19 mouse cellular contexts compared by ENCODE assay signal in genomic region chrX:76790613-76791012, GRCm38 (mm10).
A peak's percentile ranks its signal among the peaks of the same experiment; 100 is the strongest.
DNase-seq lines count a peak whose midpoint lies in the region; ATAC-seq and TF ChIP-seq lines count a peak whose summit lies in the region.
"Had no signal": no experiment of that assay in that cellular context is flagged by ENCODE, and none has a peak within 500 bp of the region (broad histone marks: within the 10 kb centered on the region; RNA-seq: fewer than 3 reads in every experiment).

No protein-coding gene starts in this region.

- no peaks in the 10 kb centered on the region for H3K9me3 ChIP-seq in hindbrain, embryonic 16.5 days (ENCODE audit: control insufficient read depth, low read length)
- no peaks in the 10 kb centered on the region for H3K9me3 ChIP-seq in hindbrain, embryonic 13.5 days
- no peaks in the 10 kb centered on the region for H3K9me3 ChIP-seq in lung, postnatal 0 days (ENCODE audit: low read length)
- H3K9me3 ChIP-seq: embryonic facial prominence, embryonic 15.5 days; heart, embryonic 13.5 days; lung, embryonic 15.5 days had no signal

- no peak for TF ChIP-seq CTCF in lung, postnatal 0 days (IDR thresholded peaks at IDR 0.05)
- TF ChIP-seq CTCF in brain, embryonic 14.5 days (IDR thresholded peaks at IDR 0.05; ENCODE audit: borderline replicate concordance, extremely low read depth, insufficient read depth, insufficient read length), result no peak
- TF ChIP-seq CTCF in thymus, adult 2 months (IDR thresholded peaks at IDR 0.05; ENCODE audit: borderline replicate concordance, control insufficient read depth, extremely low read depth, insufficient read depth, low read length, poor library complexity), result no peak

- H3K27me3 ChIP-seq in hindbrain, embryonic 16.5 days (replicated peaks; ENCODE audit: control insufficient read depth, insufficient read depth, low read length), result no peaks in the 10 kb centered on the region
- H3K27me3 ChIP-seq in hindbrain, embryonic 13.5 days, result no peaks in the 10 kb centered on the region
- H3K27me3 ChIP-seq in lung, postnatal 0 days (replicated peaks; ENCODE audit: insufficient read depth, low read length), result no peaks in the 10 kb centered on the region
- H3K27me3 ChIP-seq in thymus, adult 2 months (ENCODE audit: control insufficient read depth, insufficient read depth, low read length), result no peaks in the 10 kb centered on the region
- H3K27me3 ChIP-seq: embryonic facial prominence, embryonic 15.5 days; heart, embryonic 13.5 days; lung, embryonic 15.5 days had no signal

- no peak overlapping the region for H3K4me3 ChIP-seq in hindbrain, embryonic 16.5 days (ENCODE audit: low read length)
- H3K4me3 ChIP-seq in hindbrain, embryonic 13.5 days, result no peak overlapping the region
- no peak overlapping the region for H3K4me3 ChIP-seq in lung, postnatal 0 days (ENCODE audit: low read depth, low read length)
- H3K4me3 ChIP-seq in thymus, adult 2 months (ENCODE audit: control insufficient read depth, insufficient read depth, low read length), result no peak overlapping the region
- H3K4me3 ChIP-seq: embryonic facial prominence, embryonic 15.5 days; heart, embryonic 13.5 days; lung, embryonic 15.5 days; myocyte had no signal

- H3K27ac ChIP-seq in hindbrain, embryonic 16.5 days (ENCODE audit: low read depth, low read length), result no peak overlapping the region
- H3K27ac ChIP-seq in hindbrain, embryonic 13.5 days, result no peak overlapping the region
- H3K27ac ChIP-seq in lung, postnatal 0 days (ENCODE audit: low read length), result no peak overlapping the region
- H3K27ac ChIP-seq in thymus, adult 2 months (ENCODE audit: control insufficient read depth, insufficient read depth, low read length), result no peak overlapping the region
- H3K27ac ChIP-seq: embryonic facial prominence, embryonic 15.5 days; heart, embryonic 13.5 days; lung, embryonic 15.5 days had no signal

- no peak for TF ChIP-seq EP300 in lung, postnatal 0 days (IDR thresholded peaks at IDR 0.05)

- no peak overlapping the region for H3K4me2 ChIP-seq in hindbrain, embryonic 16.5 days (ENCODE audit: low read length)
- H3K4me2 ChIP-seq in hindbrain, embryonic 13.5 days, result no peak overlapping the region
- H3K4me2 ChIP-seq in lung, postnatal 0 days (replicated peaks; ENCODE audit: low read depth, low read length), result no peak overlapping the region
- H3K4me2 ChIP-seq: embryonic facial prominence, embryonic 15.5 days; heart, embryonic 13.5 days; lung, embryonic 15.5 days had no signal

- peak; percentile 45; the same call in 1 of the 2 replicates for ATAC-seq in hindbrain, embryonic 16.5 days
- no peak for ATAC-seq in hindbrain, embryonic 13.5 days (ENCODE audit: low FRiP score)
- no peak for ATAC-seq in lung, postnatal 0 days
- ATAC-seq: Patski had no signal

- peak; percentile 6 for DNase-seq in cerebellum, adult 9-10 months
- no peak for DNase-seq in cerebellum, adult 9-11 months
- peak; percentile 6 for DNase-seq in lung, postnatal 0 days (ENCODE audit: low spot score)
- no peak for DNase-seq in lung, postnatal 10 days
- DNase-seq in brain, embryonic 14.5 days (ENCODE audit: low read depth), result peak; percentile 65
- DNase-seq in thymus, adult 2 months, result no peak
- DNase-seq: cerebellum, adult 11-12 months; gastrocnemius, postnatal 36 days; heart, postnatal 4 days; kidney, adult 2 months; right cerebral cortex, postnatal 25 days; thymus, postnatal 4 days had no signal

- no peaks in the 10 kb centered on the region for H3K36me3 ChIP-seq in hindbrain, embryonic 16.5 days (ENCODE audit: control insufficient read depth, insufficient read depth, low read length)
- no peaks in the 10 kb centered on the region for H3K36me3 ChIP-seq in hindbrain, embryonic 13.5 days
- H3K36me3 ChIP-seq in lung, postnatal 0 days (ENCODE audit: insufficient read depth, low read length), result no peaks in the 10 kb centered on the region
- no peaks in the 10 kb centered on the region for H3K36me3 ChIP-seq in thymus, adult 2 months (ENCODE audit: control insufficient read depth, insufficient read depth, low read length)
- H3K36me3 ChIP-seq: embryonic facial prominence, embryonic 15.5 days; heart, embryonic 13.5 days; lung, embryonic 15.5 days had no signal

- TF ChIP-seq POLR2A in brain, embryonic 14.5 days (IDR thresholded peaks at IDR 0.05; ENCODE audit: borderline replicate concordance, extremely low read depth, insufficient read depth, insufficient read length, poor library complexity, severe bottlenecking), result no peak
- no peak for TF ChIP-seq POLR2A in thymus, adult 2 months (IDR thresholded peaks at IDR 0.05; ENCODE audit: control insufficient read depth, extremely low read depth, insufficient read depth, low read length, poor library complexity)

- H3K9ac ChIP-seq in hindbrain, embryonic 16.5 days (ENCODE audit: low read depth, low read length), result no peak overlapping the region
- no peak overlapping the region for H3K9ac ChIP-seq in hindbrain, embryonic 13.5 days
- H3K9ac ChIP-seq in lung, postnatal 0 days (replicated peaks; ENCODE audit: low read depth), result no peak overlapping the region
- H3K9ac ChIP-seq: embryonic facial prominence, embryonic 15.5 days; heart, embryonic 13.5 days; lung, embryonic 15.5 days had no signal

- H3K4me1 ChIP-seq in hindbrain, embryonic 16.5 days (ENCODE audit: control insufficient read depth, insufficient read depth, low read depth, low read length), result no peaks in the 10 kb centered on the region
- H3K4me1 ChIP-seq in hindbrain, embryonic 13.5 days (replicated peaks), result no peaks in the 10 kb centered on the region
- H3K4me1 ChIP-seq in lung, postnatal 0 days (ENCODE audit: insufficient read depth, low read depth, low read length), result no peaks in the 10 kb centered on the region
- no peaks in the 10 kb centered on the region for H3K4me1 ChIP-seq in thymus, adult 2 months (replicated peaks; ENCODE audit: control insufficient read depth, insufficient read depth, low read length)
- H3K4me1 ChIP-seq: embryonic facial prominence, embryonic 15.5 days; heart, embryonic 13.5 days; lung, embryonic 15.5 days had no signal

Comparison
In these comparisons a context has a peak if more than half of its experiments do, and no peak if none do; other contexts are left out.
1. DNase-seq: peak in cerebellum, adult 9-10 months (single experiment), lung, postnatal 0 days (single experiment) and brain, embryonic 14.5 days (single experiment); none in cerebellum, adult 9-11 months (single experiment), lung, postnatal 10 days (single experiment) and thymus, adult 2 months (single experiment).